26 mouse cellular contexts compared by ENCODE assay signal in the genomic region with DNA sequence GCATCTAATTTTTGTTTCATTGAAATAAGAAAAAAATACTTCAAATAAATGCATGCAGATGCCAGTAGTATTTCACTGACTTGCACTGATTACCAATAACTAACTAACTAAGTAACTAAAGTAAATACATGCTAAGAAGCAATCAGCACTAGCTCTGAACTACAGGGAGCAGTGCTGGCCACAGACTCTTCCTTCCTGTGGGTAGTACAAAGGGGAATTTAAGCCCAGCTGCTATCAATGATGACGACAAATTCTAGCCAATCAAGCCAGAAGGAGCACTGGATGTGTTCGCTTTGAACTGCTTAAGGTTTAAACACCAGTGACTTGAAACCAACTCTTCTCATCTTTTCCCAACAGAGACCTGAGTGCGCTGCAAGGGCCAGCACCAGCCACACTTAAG.
"Had no signal": no experiment of that assay in that cellular context is flagged by ENCODE, and none has a peak within 500 bp of the region (broad histone marks: within the 10 kb centered on the region; RNA-seq: fewer than 3 reads in every experiment).

No protein-coding gene starts in this region.

- H3K36me3 ChIP-seq: heart, embryonic 10.5 days; heart, embryonic 12.5 days; hindbrain, embryonic 10.5 days; hindbrain, embryonic 12.5 days; intestine, embryonic 15.5 days; limb, embryonic 10.5 days; limb, embryonic 12.5 days; liver, embryonic 13.5 days had no signal

- H3K4me2 ChIP-seq: heart, embryonic 12.5 days; hindbrain, embryonic 12.5 days; hindbrain, embryonic 14.5 days; intestine, embryonic 15.5 days; limb, embryonic 12.5 days; liver, embryonic 11.5 days; liver, embryonic 13.5 days had no signal

- H3K27me3 ChIP-seq: heart, embryonic 12.5 days; hindbrain, embryonic 12.5 days; intestine, embryonic 15.5 days; limb, embryonic 12.5 days; liver, embryonic 13.5 days had no signal

- DNase-seq: gastrocnemius, postnatal 14 days; gastrocnemius, postnatal 36 days; heart, adult 18-20 months; heart, postnatal 10 days; heart, postnatal 4 days; kidney, adult 18-20 months; kidney, adult 8-10 months; kidney, postnatal 10 days; kidney, postnatal 25 days; kidney, postnatal 4 days; layer of hippocampus, postnatal 36 days; liver; liver, embryonic 13.5 days had no signal

- H3K4me1 ChIP-seq: hindbrain, embryonic 10.5 days; hindbrain, embryonic 12.5 days; intestine, embryonic 15.5 days; limb, embryonic 12.5 days had no signal

- H3K27ac ChIP-seq: heart, embryonic 10.5 days; hindbrain, embryonic 10.5 days; hindbrain, embryonic 12.5 days; hindbrain, embryonic 14.5 days; intestine, embryonic 15.5 days; layer of hippocampus, adult 2 months; limb, embryonic 10.5 days; limb, embryonic 12.5 days; liver, embryonic 13.5 days had no signal

- H3K4me3 ChIP-seq: heart, embryonic 10.5 days; heart, embryonic 12.5 days; hindbrain, embryonic 10.5 days; hindbrain, embryonic 12.5 days; intestine, embryonic 15.5 days; layer of hippocampus, adult 2 months; limb, embryonic 10.5 days; limb, embryonic 12.5 days; liver, embryonic 13.5 days had no signal

- H3K9me3 ChIP-seq: heart, embryonic 10.5 days; heart, embryonic 12.5 days; hindbrain, embryonic 10.5 days; hindbrain, embryonic 12.5 days; intestine, embryonic 15.5 days; limb, embryonic 10.5 days; limb, embryonic 12.5 days; liver, embryonic 13.5 days had no signal

- ATAC-seq: hindbrain, embryonic 16.5 days; inflammation-experienced regulatory T-cells, adult 6 months; intestine, embryonic 15.5 days; intestine, postnatal 0 days had no signal

- H3K9ac ChIP-seq: heart, embryonic 12.5 days; hindbrain, embryonic 12.5 days; hindbrain, embryonic 14.5 days; intestine, embryonic 15.5 days; limb, embryonic 12.5 days; liver, embryonic 13.5 days had no signal
